Comparison of ENCODE assay signal across 27 mouse cellular contexts in the genomic region with DNA sequence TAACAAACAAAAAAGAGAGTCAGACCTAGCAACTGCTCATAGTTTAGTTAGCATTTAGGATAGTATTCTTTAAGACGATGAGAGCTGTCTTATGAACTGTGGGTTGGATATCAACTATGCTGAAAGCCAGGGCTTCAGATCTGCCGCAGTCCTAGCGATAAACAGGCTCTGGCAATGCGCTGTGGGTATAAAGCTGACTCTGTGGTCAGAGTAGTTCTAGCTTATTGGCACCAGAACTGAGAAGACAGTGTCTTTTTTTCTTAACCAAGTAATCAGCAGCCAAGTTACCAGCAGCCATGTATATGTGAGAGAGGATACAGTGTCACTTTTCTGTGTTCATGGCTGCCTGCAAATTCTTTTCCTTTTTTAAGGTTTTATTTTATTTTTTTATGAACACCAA.
"Had no signal": no experiment of that assay in that cellular context is flagged by ENCODE, and none has a peak within 500 bp of the region (broad histone marks: within the 10 kb centered on the region; RNA-seq: fewer than 3 reads in every experiment).

No protein-coding gene starts in this region.

- H3K27ac ChIP-seq: embryonic facial prominence, embryonic 12.5 days; embryonic facial prominence, embryonic 13.5 days; forebrain, embryonic 10.5 days; forebrain, embryonic 12.5 days; forebrain, embryonic 13.5 days; forebrain, embryonic 15.5 days; gastrocnemius, adult 2 months; heart, adult 2 months had no signal

- DNase-seq: cerebellum, adult 2 months; cerebellum, adult 8-10 months; cerebellum, adult 9-10 months; cerebellum, adult 9-11 months; cerebellum, postnatal 10 days; cerebellum, postnatal 14 days; cerebellum, postnatal 25 days; cerebellum, postnatal 36 days; embryo, embryonic 11 days; forebrain, postnatal 0 days; gastrocnemius, adult 2 months; gastrocnemius, postnatal 10 days; gastrocnemius, postnatal 14 days; gastrocnemius, postnatal 25 days; gastrocnemius, postnatal 36 days; heart, adult 11 months; heart, adult 18-20 months; heart, adult 2 months had no signal

- H3K27me3 ChIP-seq: embryonic facial prominence, embryonic 12.5 days; embryonic facial prominence, embryonic 13.5 days; forebrain, embryonic 12.5 days; forebrain, embryonic 13.5 days; forebrain, embryonic 15.5 days had no signal

- H3K4me3 ChIP-seq: embryonic facial prominence, embryonic 12.5 days; embryonic facial prominence, embryonic 13.5 days; erythroblast, embryonic 14.5 days; forebrain, embryonic 10.5 days; forebrain, embryonic 12.5 days; forebrain, embryonic 13.5 days; forebrain, embryonic 15.5 days; gastrocnemius, adult 2 months; heart, adult 2 months had no signal

- ATAC-seq: forebrain, embryonic 13.5 days; forebrain, embryonic 14.5 days; forebrain, embryonic 15.5 days; forebrain, embryonic 16.5 days; forebrain, postnatal 0 days had no signal

- H3K9ac ChIP-seq: embryonic facial prominence, embryonic 12.5 days; embryonic facial prominence, embryonic 13.5 days; forebrain, embryonic 12.5 days; forebrain, embryonic 13.5 days; forebrain, embryonic 15.5 days; forebrain, postnatal 0 days had no signal

- H3K4me2 ChIP-seq: embryonic facial prominence, embryonic 12.5 days; embryonic facial prominence, embryonic 13.5 days; forebrain, embryonic 12.5 days; forebrain, embryonic 13.5 days; forebrain, embryonic 15.5 days had no signal

- H3K36me3 ChIP-seq: embryonic facial prominence, embryonic 12.5 days; embryonic facial prominence, embryonic 13.5 days; forebrain, embryonic 15.5 days had no signal

- H3K9me3 ChIP-seq: embryonic facial prominence, embryonic 12.5 days; embryonic facial prominence, embryonic 13.5 days; forebrain, embryonic 10.5 days; forebrain, embryonic 12.5 days; forebrain, embryonic 13.5 days; forebrain, embryonic 15.5 days had no signal
